Mouse (Mus musculus): Measurements from ENCODE around the gene Znhit1. TPM values are rescaled to one million over a fixed set of nuclear protein-coding genes. Genes with fewer than 3 reads are reported as not detected.

Gene Znhit1
- polyA plus RNA-seq, 1 experiment from 2014 or later: 90.5 TPM

DNA sequence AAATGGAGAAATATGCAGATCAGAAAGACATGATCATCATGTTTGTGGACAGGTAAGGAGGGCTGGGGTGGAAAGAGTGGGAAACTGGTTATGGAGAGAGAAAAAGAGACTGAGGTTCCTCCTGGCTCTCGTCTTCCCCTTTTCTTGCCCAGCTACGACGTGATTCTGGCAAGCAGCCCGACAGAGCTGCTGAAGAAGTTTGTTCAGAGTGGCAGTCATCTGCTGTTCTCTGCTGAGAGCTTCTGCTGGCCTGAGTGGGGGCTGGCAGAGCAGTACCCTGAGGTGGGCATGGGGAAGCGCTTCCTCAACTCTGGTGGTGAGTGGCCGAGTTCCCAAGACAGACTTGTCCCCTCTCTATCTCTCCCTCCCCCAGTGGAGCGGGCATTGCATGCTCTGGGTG is 599 bp upstream of the Znhit1 start:
- Histone ChIP-seq H3K9me3 (ENCODE audit: low read length) (no peaks in the 10 kb centered on the region), H3K4me2 (replicated peaks; ENCODE audit: low read depth, low read length) (peak overlapping the region; percentile 92), H3K4me3 (ENCODE audit: low read length) (peak overlapping the region; percentile 93), H3K27ac (ENCODE audit: low read length) (peak overlapping the region; percentile 24; the same call in 1 of the 2 replicates), H3K4me1 (ENCODE audit: insufficient read depth, low read length) (peaks cover 16% of the 10 kb centered on the region), H3K36me3 (ENCODE audit: insufficient read depth, low read length) (peaks cover 38% of the 10 kb centered on the region), H3K9ac (replicated peaks; ENCODE audit: low read length) (peak overlapping the region; percentile 96), H3K27me3 (ENCODE audit: insufficient read depth, low read length) (no peaks in the 10 kb centered on the region)
- WGBS: 54% methylated on average over 7 of the region's 7 CpGs
- ATAC-seq (ENCODE audit: low FRiP score, low TSS enrichment): no peak

DNA sequence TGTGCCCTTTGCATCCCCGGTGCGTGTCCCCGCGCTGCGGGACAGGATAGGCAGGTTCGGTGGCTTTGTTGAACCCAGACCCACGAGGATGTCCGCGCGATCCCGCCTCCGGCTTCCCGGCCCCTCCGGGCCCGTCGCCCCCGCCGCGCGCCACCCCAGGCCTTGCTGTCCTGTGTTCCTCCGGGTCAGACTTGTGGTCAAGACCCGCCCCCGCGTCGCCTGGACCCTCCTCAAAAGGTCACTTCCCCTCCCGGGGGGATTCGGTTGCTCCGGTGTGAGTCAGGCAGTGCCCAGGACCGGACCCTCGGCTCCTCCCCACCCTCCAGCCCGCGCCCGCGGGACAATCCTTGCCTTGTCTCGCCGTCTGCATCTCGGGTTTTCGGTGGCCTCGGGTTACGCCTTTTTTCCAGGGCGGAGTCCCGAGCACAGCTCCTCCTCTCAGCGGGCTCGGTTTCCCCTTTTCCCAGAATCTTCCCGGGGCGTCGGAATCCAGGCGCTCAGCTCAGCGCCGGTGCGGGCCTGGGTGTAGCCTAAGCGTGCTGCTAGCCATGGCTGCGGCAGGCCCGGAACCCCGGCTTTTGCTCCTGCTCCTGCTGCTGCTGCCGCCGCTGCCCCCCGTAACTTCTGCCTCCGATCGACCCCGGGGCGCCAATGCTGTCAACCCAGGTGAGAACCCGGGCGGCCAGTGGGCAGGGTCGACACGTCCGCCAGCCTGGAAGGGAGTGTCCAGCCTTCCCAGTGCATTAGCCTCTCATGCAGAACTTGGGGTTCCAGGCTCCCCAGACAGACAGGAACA is 485 bp downstream of the Znhit1 start:
- Histone ChIP-seq H3K4me3 (ENCODE audit: low read length) (peak overlapping the region; percentile 93), H3K36me3 (ENCODE audit: insufficient read depth, low read length) (peaks cover 29% of the 10 kb centered on the region)

DNA sequence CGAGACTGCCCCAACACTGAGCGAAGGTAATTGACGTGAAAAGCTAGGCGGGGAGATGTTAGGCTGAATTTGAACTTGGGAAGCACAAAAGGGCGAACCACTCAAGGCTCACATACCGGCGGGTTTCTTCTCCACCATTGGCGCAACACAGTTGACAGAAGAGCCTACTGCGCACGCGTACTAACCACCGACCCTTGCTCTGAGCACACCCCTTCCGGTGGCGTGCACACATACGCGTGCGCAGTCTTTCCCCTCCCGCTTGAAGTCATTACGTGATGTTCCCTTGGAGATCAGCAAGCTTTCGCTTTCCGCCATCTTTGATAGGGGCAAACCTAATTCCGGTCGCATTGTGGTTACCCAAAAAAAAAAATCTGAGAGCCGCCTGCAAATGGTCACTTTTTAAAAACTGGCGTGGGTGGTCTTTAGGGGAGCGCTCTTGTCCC is 1.1 kb downstream of the Znhit1 start, which contains the start of gene Plod3:
Gene Plod3, plus strand, starts transcription at position 325 of the 443 bp plus-strand sequence.
- Histone ChIP-seq H3K4me3 (ENCODE audit: low read length) (peak within 1 kb of the TSS; percentile 93), H3K4me1 (ENCODE audit: insufficient read depth, low read length) (peaks cover 16% of the 10 kb centered on the region), H3K27me3 (ENCODE audit: insufficient read depth, low read length) (no peaks in the 10 kb centered on the region), H3K9me3 (ENCODE audit: low read length) (no peaks in the 10 kb centered on the region), H3K9ac (replicated peaks; ENCODE audit: low read length) (peak within 1 kb of the TSS; percentile 96), H3K4me2 (replicated peaks; ENCODE audit: low read depth, low read length) (peak within 1 kb of the TSS; percentile 92), H3K27ac (ENCODE audit: low read length) (peak within 1 kb of the TSS; percentile 97), H3K36me3 (ENCODE audit: insufficient read depth, low read length) (peaks cover 27% of the 10 kb centered on the region)
- 0% methylated on average over 26 of the region's 26 CpGs for WGBS
- peak; percentile 91 for ATAC-seq (ENCODE audit: low FRiP score, low TSS enrichment)

More for the DNA sequence above, 485 bp downstream of the Znhit1 start:
- H3K4me1 ChIP-seq (ENCODE audit: insufficient read depth, low read length): peaks cover 16% of the 10 kb centered on the region
- WGBS: under 1% methylated on average over 65 of the region's 67 CpGs
- ATAC-seq (ENCODE audit: low FRiP score, low TSS enrichment): peak; percentile 58
- no peaks in the 10 kb centered on the region for H3K9me3 ChIP-seq (ENCODE audit: low read length)
- H3K4me2 ChIP-seq (replicated peaks; ENCODE audit: low read depth, low read length): peak overlapping the region; percentile 92
- H3K27me3 ChIP-seq (ENCODE audit: insufficient read depth, low read length): no peaks in the 10 kb centered on the region
- peak overlapping the region; percentile 97 for H3K27ac ChIP-seq (ENCODE audit: low read length)
- H3K9ac ChIP-seq (replicated peaks; ENCODE audit: low read length): peak overlapping the region; percentile 96

DNA sequence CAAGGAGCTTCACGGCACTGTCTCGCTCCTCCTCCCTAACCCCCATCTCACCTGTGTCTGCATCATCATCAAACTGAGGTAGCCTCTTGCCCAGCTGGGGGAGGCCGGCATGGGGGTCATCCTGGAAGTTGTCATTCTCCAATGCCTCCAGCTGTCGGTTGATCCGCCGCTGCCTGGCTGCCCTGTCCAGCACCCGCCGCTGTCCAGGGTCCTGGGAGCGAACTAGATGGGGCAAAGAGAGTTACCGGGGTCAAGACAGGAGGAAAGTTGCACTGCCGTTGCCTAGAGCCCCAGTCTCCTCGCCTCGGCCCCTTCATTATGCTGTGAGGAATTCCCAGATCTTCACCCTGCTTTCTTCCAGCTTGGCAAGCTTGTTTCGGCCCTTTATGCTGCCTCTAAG is 3.0 kb downstream of the Znhit1 start:
- no peak overlapping the region for H3K4me2 ChIP-seq (replicated peaks; ENCODE audit: low read depth, low read length)
- H3K27me3 ChIP-seq (ENCODE audit: insufficient read depth, low read length): no peaks in the 10 kb centered on the region
- ATAC-seq (ENCODE audit: low FRiP score, low TSS enrichment): no peak
- H3K9ac ChIP-seq (replicated peaks; ENCODE audit: low read length): no peak overlapping the region
- H3K9me3 ChIP-seq (ENCODE audit: low read length): no peaks in the 10 kb centered on the region
- WGBS: 48% methylated on average over 14 of the region's 14 CpGs
- peaks cover 18% of the 10 kb centered on the region for H3K36me3 ChIP-seq (ENCODE audit: insufficient read depth, low read length)
- H3K27ac ChIP-seq (ENCODE audit: low read length): no peak overlapping the region
- peaks cover 16% of the 10 kb centered on the region for H3K4me1 ChIP-seq (ENCODE audit: insufficient read depth, low read length)
- H3K4me3 ChIP-seq (ENCODE audit: low read length): no peak overlapping the region

DNA sequence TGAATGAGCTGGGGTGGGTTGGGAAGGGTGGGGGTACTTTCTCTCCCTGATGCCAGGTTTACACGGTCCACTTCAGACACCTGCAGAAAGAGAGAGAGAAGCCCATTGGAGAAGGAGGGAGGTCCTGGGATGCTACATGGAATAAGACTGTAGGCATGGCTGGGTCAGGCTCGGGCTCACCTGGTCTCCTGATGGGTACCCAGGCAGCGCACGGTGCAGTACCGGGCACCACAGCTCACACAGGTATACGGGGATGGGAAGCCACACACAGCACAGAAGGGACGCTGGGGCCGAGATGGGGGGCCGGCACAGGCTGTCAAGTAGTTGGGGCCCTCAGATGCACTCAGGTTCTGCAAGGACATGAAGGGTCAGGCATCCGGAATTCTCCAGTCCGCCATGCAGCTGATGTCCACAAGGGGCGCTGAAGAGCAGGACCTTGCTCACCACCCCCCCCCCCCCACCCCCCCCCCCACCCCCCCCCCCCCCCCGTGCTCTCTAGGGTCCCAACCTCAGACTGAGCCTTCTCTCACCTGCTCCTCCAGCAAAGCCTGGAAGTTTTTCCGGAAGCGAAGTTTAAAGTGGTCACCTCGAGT is 5.4 kb downstream of the Znhit1 start:
- Histone ChIP-seq H3K27ac (ENCODE audit: low read length) (no peak overlapping the region), H3K9me3 (ENCODE audit: low read length) (no peaks in the 10 kb centered on the region), H3K4me1 (ENCODE audit: insufficient read depth, low read length) (peaks cover 7% of the 10 kb centered on the region; the same call in 1 of the 2 replicates), H3K4me2 (replicated peaks; ENCODE audit: low read depth, low read length) (no peak overlapping the region), H3K9ac (replicated peaks; ENCODE audit: low read length) (no peak overlapping the region), H3K27me3 (ENCODE audit: insufficient read depth, low read length) (no peaks in the 10 kb centered on the region), H3K4me3 (ENCODE audit: low read length) (no peak overlapping the region), H3K36me3 (ENCODE audit: insufficient read depth, low read length) (peaks cover 14% of the 10 kb centered on the region)
- WGBS: 53% methylated on average over 14 of the region's 16 CpGs
- ATAC-seq (ENCODE audit: low FRiP score, low TSS enrichment): no peak; the same call in 1 of the 2 replicates

DNA sequence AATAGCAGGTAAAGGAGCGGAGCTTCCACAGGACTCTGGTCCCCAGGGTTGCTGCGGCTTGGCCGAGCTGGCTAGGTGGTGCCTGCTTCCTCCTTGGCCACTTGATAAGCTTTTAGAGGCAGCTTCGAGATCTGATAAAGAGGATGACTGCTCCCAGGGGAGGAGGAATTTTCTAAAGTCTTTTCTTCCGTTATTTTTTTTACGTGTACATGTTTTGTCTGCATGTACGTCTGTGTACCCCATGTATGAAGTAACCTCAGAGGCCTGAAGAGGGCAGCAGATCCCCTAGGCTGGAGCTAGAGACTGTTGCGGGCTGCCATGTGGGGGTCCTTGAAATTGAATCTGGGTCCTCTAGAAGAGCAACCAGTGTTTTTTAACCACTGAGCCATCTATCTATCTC is 6.8 kb downstream of the Znhit1 start:
- 93% methylated on average over 8 of the region's 8 CpGs for WGBS
- Histone ChIP-seq H3K9me3 (ENCODE audit: low read length) (no peaks in the 10 kb centered on the region), H3K4me1 (ENCODE audit: insufficient read depth, low read length) (peaks cover 2% of the 10 kb centered on the region; the same call in 1 of the 2 replicates), H3K27me3 (ENCODE audit: insufficient read depth, low read length) (no peaks in the 10 kb centered on the region), H3K4me3 (ENCODE audit: low read length) (no peak overlapping the region), H3K9ac (replicated peaks; ENCODE audit: low read length) (no peak overlapping the region), H3K4me2 (replicated peaks; ENCODE audit: low read depth, low read length) (no peak overlapping the region), H3K36me3 (ENCODE audit: insufficient read depth, low read length) (peaks cover 14% of the 10 kb centered on the region), H3K27ac (ENCODE audit: low read length) (no peak overlapping the region)
- no peak for ATAC-seq (ENCODE audit: low FRiP score, low TSS enrichment)

DNA sequence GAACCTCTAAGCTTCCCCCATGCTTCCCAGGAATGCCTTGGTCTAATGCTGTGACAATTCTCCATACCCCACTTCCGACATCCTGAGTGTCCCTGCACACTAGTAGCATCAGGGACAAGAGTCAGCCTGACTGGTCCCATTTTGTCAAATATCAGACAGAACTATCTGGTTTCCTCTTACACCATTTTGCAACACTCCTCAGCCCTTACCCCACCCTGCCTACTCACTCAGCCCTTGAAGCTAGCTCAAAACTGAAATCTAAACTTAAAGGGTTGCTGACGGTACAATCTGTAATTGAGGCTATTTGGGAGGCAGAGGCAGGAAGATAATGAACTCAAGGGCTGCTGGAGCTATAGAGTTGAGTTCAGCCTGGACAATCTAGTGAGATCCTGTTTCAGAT is 8.1 kb downstream of the Znhit1 start:
- Histone ChIP-seq H3K9ac (replicated peaks; ENCODE audit: low read length) (no peak overlapping the region), H3K4me3 (ENCODE audit: low read length) (no peak overlapping the region), H3K27ac (ENCODE audit: low read length) (no peak overlapping the region), H3K4me2 (replicated peaks; ENCODE audit: low read depth, low read length) (no peak overlapping the region), H3K36me3 (ENCODE audit: insufficient read depth, low read length) (peaks cover 14% of the 10 kb centered on the region), H3K9me3 (ENCODE audit: low read length) (no peaks in the 10 kb centered on the region), H3K27me3 (ENCODE audit: insufficient read depth, low read length) (no peaks in the 10 kb centered on the region), H3K4me1 (ENCODE audit: insufficient read depth, low read length) (no peaks in the 10 kb centered on the region)
- 81% methylated on average over 2 of the region's 2 CpGs for WGBS
- no peak for ATAC-seq (ENCODE audit: low FRiP score, low TSS enrichment)

DNA sequence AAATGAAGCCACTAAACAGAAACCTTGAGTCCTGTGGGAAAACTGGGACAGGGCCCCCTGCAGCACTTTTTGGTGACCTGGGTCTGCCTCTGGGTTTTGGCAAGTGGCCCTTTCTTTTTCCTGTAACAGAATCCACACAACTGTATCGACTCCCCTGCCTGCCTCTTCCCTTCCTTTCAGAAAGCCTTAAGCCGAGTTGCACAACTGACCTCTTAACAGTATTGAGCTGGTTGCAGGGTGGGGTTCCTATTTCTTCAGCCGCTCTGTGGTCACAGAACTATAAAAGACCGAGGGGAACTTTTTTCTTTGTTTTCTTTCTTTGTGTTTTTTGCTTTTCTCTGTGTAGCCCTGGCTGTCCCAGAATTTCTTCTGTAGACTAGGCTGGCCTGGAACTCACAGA is 10.1 kb downstream of the Znhit1 start:
- Histone ChIP-seq H3K36me3 (ENCODE audit: insufficient read depth, low read length) (peaks cover 14% of the 10 kb centered on the region), H3K9ac (replicated peaks; ENCODE audit: low read length) (no peak overlapping the region), H3K4me2 (replicated peaks; ENCODE audit: low read depth, low read length) (no peak overlapping the region), H3K9me3 (ENCODE audit: low read length) (no peaks in the 10 kb centered on the region), H3K27ac (ENCODE audit: low read length) (no peak overlapping the region), H3K4me1 (ENCODE audit: insufficient read depth, low read length) (no peaks in the 10 kb centered on the region), H3K4me3 (ENCODE audit: low read length) (no peak overlapping the region), H3K27me3 (ENCODE audit: insufficient read depth, low read length) (no peaks in the 10 kb centered on the region)
- WGBS: 62% methylated on average over 4 of the region's 4 CpGs
- ATAC-seq (ENCODE audit: low FRiP score, low TSS enrichment): no peak

DNA sequence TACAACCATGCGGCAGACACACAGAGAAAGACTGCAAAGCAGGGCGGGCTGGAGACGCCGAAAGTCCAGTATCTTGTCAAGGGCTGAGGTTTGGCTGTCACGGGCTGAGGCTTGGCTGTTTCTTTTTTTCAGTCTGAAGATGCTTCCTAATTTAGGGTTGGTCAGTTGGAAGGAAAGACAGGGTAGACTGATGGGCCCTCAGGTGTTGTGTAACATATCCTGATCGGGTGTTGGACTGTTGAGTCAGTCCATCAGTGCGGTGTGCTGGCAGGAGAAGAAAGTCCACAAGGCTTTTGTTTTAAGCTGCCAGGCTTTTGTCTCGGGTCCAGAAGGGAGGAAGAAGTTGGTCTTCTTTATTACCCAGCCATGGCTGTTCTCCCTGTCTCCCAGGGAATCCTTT is 14.2 kb downstream of the Znhit1 start:
- no peaks in the 10 kb centered on the region for H3K9me3 ChIP-seq (ENCODE audit: low read length)
- no peak overlapping the region for H3K27ac ChIP-seq (ENCODE audit: low read length)
- no peaks in the 10 kb centered on the region for H3K27me3 ChIP-seq (ENCODE audit: insufficient read depth, low read length)
- ATAC-seq (ENCODE audit: low FRiP score, low TSS enrichment): no peak
- no peak overlapping the region for H3K4me2 ChIP-seq (replicated peaks; ENCODE audit: low read depth, low read length)
- no peaks in the 10 kb centered on the region for H3K4me1 ChIP-seq (ENCODE audit: insufficient read depth, low read length)
- no peak overlapping the region for H3K4me3 ChIP-seq (ENCODE audit: low read length)
- WGBS: 77% methylated on average over 8 of the region's 8 CpGs
- H3K36me3 ChIP-seq (ENCODE audit: insufficient read depth, low read length): 0 out of 2 replicates have a peak, but pooled peaks cover under 1% of the 10 kb centered on the region
- no peak overlapping the region for H3K9ac ChIP-seq (replicated peaks; ENCODE audit: low read length)

DNA sequence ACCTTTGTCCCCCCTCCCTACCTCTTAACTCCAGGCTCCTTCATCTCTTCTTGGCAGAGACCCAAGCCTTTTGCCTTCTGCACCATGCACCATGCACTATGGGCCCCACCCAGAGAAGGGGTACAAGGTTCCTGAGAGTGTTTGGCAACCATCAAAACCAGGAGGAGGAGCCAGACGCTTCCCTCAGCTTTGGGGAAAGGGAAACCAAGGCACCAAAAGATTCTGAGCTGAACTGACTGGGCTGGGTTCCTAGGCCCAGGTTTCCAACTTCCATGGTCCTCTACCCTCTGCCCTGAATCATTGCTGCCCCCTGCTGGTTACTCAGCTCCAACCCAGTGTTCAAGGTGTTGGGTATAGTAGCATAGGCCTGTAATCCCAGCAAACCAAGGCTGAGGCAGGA is 17.1 kb downstream of the Znhit1 start:
- H3K27me3 ChIP-seq (ENCODE audit: insufficient read depth, low read length): no peaks in the 10 kb centered on the region
- H3K4me3 ChIP-seq (ENCODE audit: low read length): no peak overlapping the region
- no peak overlapping the region for H3K9ac ChIP-seq (replicated peaks; ENCODE audit: low read length)
- H3K36me3 ChIP-seq (ENCODE audit: insufficient read depth, low read length): peaks cover 7% of the 10 kb centered on the region; the same call in 1 of the 2 replicates
- 53% methylated on average over 1 of the region's 1 CpGs for WGBS
- no peaks in the 10 kb centered on the region for H3K9me3 ChIP-seq (ENCODE audit: low read length)
- peaks cover 22% of the 10 kb centered on the region for H3K4me1 ChIP-seq (ENCODE audit: insufficient read depth, low read length)
- ATAC-seq (ENCODE audit: low FRiP score, low TSS enrichment): no peak
- no peak overlapping the region for H3K4me2 ChIP-seq (replicated peaks; ENCODE audit: low read depth, low read length)
- no peak overlapping the region for H3K27ac ChIP-seq (ENCODE audit: low read length)

Data from kidney, embryonic 16.5 days (tissue).